Mouse (Mus musculus): ENCODE data around the gene Gm10642. TPM values are rescaled to one million over a fixed set of nuclear protein-coding genes. Genes with fewer than 3 reads are reported as not detected.
A peak's percentile ranks its signal among the peaks of the same experiment; 100 is the strongest.

Gene Gm10642
- polyA plus RNA-seq, 1 experiment from 2014 or later, result 0.57 TPM

GRCm38 (mm10) chr9:70657013-70657967 is 1.2 kb downstream of the Gm10642 start, which contains the start of gene Mindy2:
Gene Mindy2 (minus strand): TSS chr9:70657174.
- Histone ChIP-seq H3K36me3 (no peaks in the 10 kb centered on the region), H3K9ac (peak within 1 kb of the TSS; percentile 78), H3K4me2 (peak within 1 kb of the TSS; percentile 91), H3K4me3 (replicated peaks) (peak within 1 kb of the TSS; percentile 70), H3K27me3 (no peaks in the 10 kb centered on the region), H3K4me1 (peaks cover 34% of the 10 kb centered on the region), H3K27ac (peak within 1 kb of the TSS; percentile 96), H3K9me3 (replicated peaks) (no peaks in the 10 kb centered on the region)
- WGBS, result 1% methylated on average over 67 of the region's 67 CpGs
- peak; percentile 97 for ATAC-seq (replicated peaks; ENCODE audit: low FRiP score)

GRCm38 (mm10) chr9:70658266-70658665 is 2.2 kb downstream of the Gm10642 start:
- Histone ChIP-seq H3K36me3 (no peaks in the 10 kb centered on the region), H3K4me1 (peaks cover 30% of the 10 kb centered on the region), H3K27ac (no peak overlapping the region), H3K4me2 (no peak overlapping the region), H3K9ac (no peak overlapping the region), H3K27me3 (no peaks in the 10 kb centered on the region), H3K4me3 (replicated peaks) (no peak overlapping the region), H3K9me3 (replicated peaks) (no peaks in the 10 kb centered on the region)
- ATAC-seq (replicated peaks; ENCODE audit: low FRiP score), result no peak
- 62% methylated on average over 2 of the region's 2 CpGs for WGBS

- no peak overlapping the region for H3K9ac ChIP-seq
- no peak for ATAC-seq (replicated peaks; ENCODE audit: low FRiP score)
- H3K36me3 ChIP-seq, result no peaks in the 10 kb centered on the region
- H3K27me3 ChIP-seq, result no peaks in the 10 kb centered on the region
- no peak overlapping the region for H3K27ac ChIP-seq
- H3K4me3 ChIP-seq (replicated peaks), result no peak overlapping the region
- H3K4me2 ChIP-seq, result no peak overlapping the region
- H3K9me3 ChIP-seq (replicated peaks), result 0 out of 2 replicates have a peak, but pooled peaks cover 2% of the 10 kb centered on the region
- 79% methylated on average over 4 of the region's 4 CpGs for WGBS
- H3K4me1 ChIP-seq, result no peaks in the 10 kb centered on the region
These were observed 8.8 kb downstream of the Gm10642 start for GRCm38 (mm10) chr9:70664847-70665246.

- ATAC-seq (replicated peaks; ENCODE audit: low FRiP score), result no peak
- 0 out of 2 replicates have a peak, but pooled peaks cover 2% of the 10 kb centered on the region for H3K9me3 ChIP-seq (replicated peaks)
- H3K27ac ChIP-seq, result no peak overlapping the region
- H3K9ac ChIP-seq, result no peak overlapping the region
- H3K36me3 ChIP-seq, result no peaks in the 10 kb centered on the region
- H3K4me3 ChIP-seq (replicated peaks), result no peak overlapping the region
- no peak overlapping the region for H3K4me2 ChIP-seq
- no peaks in the 10 kb centered on the region for H3K27me3 ChIP-seq
- WGBS, result 78% methylated on average over 16 of the region's 16 CpGs
- no peaks in the 10 kb centered on the region for H3K4me1 ChIP-seq
These were observed 9.5 kb downstream of the Gm10642 start for GRCm38 (mm10) chr9:70665372-70666145.

GRCm38 (mm10) chr9:70666811-70667210 is 10.8 kb downstream of the Gm10642 start:
- Histone ChIP-seq H3K36me3 (no peaks in the 10 kb centered on the region), H3K4me2 (no peak overlapping the region), H3K27ac (no peak overlapping the region), H3K9ac (no peak overlapping the region), H3K4me3 (replicated peaks) (no peak overlapping the region), H3K27me3 (no peaks in the 10 kb centered on the region), H3K4me1 (no peaks in the 10 kb centered on the region), H3K9me3 (replicated peaks) (0 out of 2 replicates have a peak, but pooled peaks cover 2% of the 10 kb centered on the region)
- 67% methylated on average over 7 of the region's 7 CpGs for WGBS
- no peak for ATAC-seq (replicated peaks; ENCODE audit: low FRiP score)

GRCm38 (mm10) chr9:70668048-70668447 is 12.0 kb downstream of the Gm10642 start:
- no peaks in the 10 kb centered on the region for H3K36me3 ChIP-seq
- no peak overlapping the region for H3K27ac ChIP-seq
- H3K9ac ChIP-seq, result no peak overlapping the region
- H3K4me1 ChIP-seq, result peaks cover 3% of the 10 kb centered on the region; the same call in 1 of the 2 replicates
- H3K4me3 ChIP-seq (replicated peaks), result no peak overlapping the region
- H3K9me3 ChIP-seq (replicated peaks), result 0 out of 2 replicates have a peak, but pooled peaks cover 2% of the 10 kb centered on the region
- ATAC-seq (replicated peaks; ENCODE audit: low FRiP score), result no peak
- H3K4me2 ChIP-seq, result no peak overlapping the region
- no peaks in the 10 kb centered on the region for H3K27me3 ChIP-seq

GRCm38 (mm10) chr9:70669197-70669596 is 13.1 kb downstream of the Gm10642 start:
- H3K4me2 ChIP-seq, result no peak overlapping the region
- no peaks in the 10 kb centered on the region for H3K27me3 ChIP-seq
- H3K9ac ChIP-seq, result no peak overlapping the region
- WGBS, result 53% methylated on average over 2 of the region's 2 CpGs
- ATAC-seq (replicated peaks; ENCODE audit: low FRiP score), result peak; percentile 60; the same call in 1 of the 2 replicates
- 0 out of 2 replicates have a peak, but pooled peaks cover 2% of the 10 kb centered on the region for H3K9me3 ChIP-seq (replicated peaks)
- no peak overlapping the region for H3K4me3 ChIP-seq (replicated peaks)
- no peaks in the 10 kb centered on the region for H3K36me3 ChIP-seq
- no peak overlapping the region for H3K27ac ChIP-seq
- H3K4me1 ChIP-seq, result peaks cover 3% of the 10 kb centered on the region; the same call in 1 of the 2 replicates

GRCm38 (mm10) chr9:70670381-70670780 is 14.3 kb downstream of the Gm10642 start:
- Histone ChIP-seq H3K36me3 (no peaks in the 10 kb centered on the region), H3K27me3 (no peaks in the 10 kb centered on the region), H3K27ac (no peak overlapping the region), H3K4me3 (replicated peaks) (no peak overlapping the region), H3K9ac (no peak overlapping the region), H3K4me1 (peaks cover 3% of the 10 kb centered on the region; the same call in 1 of the 2 replicates), H3K9me3 (replicated peaks) (0 out of 2 replicates have a peak, but pooled peaks cover 2% of the 10 kb centered on the region), H3K4me2 (no peak overlapping the region)
- no peak for ATAC-seq (replicated peaks; ENCODE audit: low FRiP score)
- WGBS, result 80% methylated on average over 6 of the region's 6 CpGs

GRCm38 (mm10) chr9:70671278-70671677 is 15.2 kb downstream of the Gm10642 start:
- H3K9ac ChIP-seq, result no peak overlapping the region
- peaks cover 3% of the 10 kb centered on the region; the same call in 1 of the 2 replicates for H3K4me1 ChIP-seq
- 0 out of 2 replicates have a peak, but pooled peaks cover 2% of the 10 kb centered on the region for H3K9me3 ChIP-seq (replicated peaks)
- no peak overlapping the region for H3K27ac ChIP-seq
- no peak overlapping the region for H3K4me2 ChIP-seq
- no peak for ATAC-seq (replicated peaks; ENCODE audit: low FRiP score)
- H3K36me3 ChIP-seq, result no peaks in the 10 kb centered on the region
- 65% methylated on average over 6 of the region's 6 CpGs for WGBS
- no peaks in the 10 kb centered on the region for H3K27me3 ChIP-seq
- no peak overlapping the region for H3K4me3 ChIP-seq (replicated peaks)

- H3K4me1 ChIP-seq, result peaks cover 3% of the 10 kb centered on the region; the same call in 1 of the 2 replicates
- 0 out of 2 replicates have a peak, but pooled peaks cover 2% of the 10 kb centered on the region for H3K9me3 ChIP-seq (replicated peaks)
- WGBS, result 49% methylated on average over 10 of the region's 10 CpGs
- no peak for ATAC-seq (replicated peaks; ENCODE audit: low FRiP score)
- H3K27ac ChIP-seq, result no peak overlapping the region
- no peak overlapping the region for H3K9ac ChIP-seq
- no peak overlapping the region for H3K4me2 ChIP-seq
- no peaks in the 10 kb centered on the region for H3K27me3 ChIP-seq
- H3K4me3 ChIP-seq (replicated peaks), result no peak overlapping the region
- H3K36me3 ChIP-seq, result no peaks in the 10 kb centered on the region
These were observed 15.9 kb downstream of the Gm10642 start for GRCm38 (mm10) chr9:70671772-70672579.

GRCm38 (mm10) chr9:70673656-70674055 is 17.6 kb downstream of the Gm10642 start:
- WGBS, result 75% methylated on average over 4 of the region's 4 CpGs
- Histone ChIP-seq H3K36me3 (no peaks in the 10 kb centered on the region), H3K27ac (no peak overlapping the region), H3K9me3 (replicated peaks) (no peaks in the 10 kb centered on the region), H3K4me3 (replicated peaks) (no peak overlapping the region), H3K4me1 (peaks cover 3% of the 10 kb centered on the region; the same call in 1 of the 2 replicates), H3K27me3 (no peaks in the 10 kb centered on the region), H3K4me2 (no peak overlapping the region), H3K9ac (no peak overlapping the region)
- no peak for ATAC-seq (replicated peaks; ENCODE audit: low FRiP score)
